Mouse (Mus musculus) cerebellum, adult 8-10 months (tissue): ENCODE measurements at regions not wholly inside any gene's neighbourhood (a gene's known extent, or its start where the extent isn't known, plus 50 kb on each side); places are given as distances from the start of the nearest gene placed in this dataset.

Experiments used
- DNase-seq: peaks from one replicate; pipeline ENCODE4 v3.0.0; 2022

DNA sequence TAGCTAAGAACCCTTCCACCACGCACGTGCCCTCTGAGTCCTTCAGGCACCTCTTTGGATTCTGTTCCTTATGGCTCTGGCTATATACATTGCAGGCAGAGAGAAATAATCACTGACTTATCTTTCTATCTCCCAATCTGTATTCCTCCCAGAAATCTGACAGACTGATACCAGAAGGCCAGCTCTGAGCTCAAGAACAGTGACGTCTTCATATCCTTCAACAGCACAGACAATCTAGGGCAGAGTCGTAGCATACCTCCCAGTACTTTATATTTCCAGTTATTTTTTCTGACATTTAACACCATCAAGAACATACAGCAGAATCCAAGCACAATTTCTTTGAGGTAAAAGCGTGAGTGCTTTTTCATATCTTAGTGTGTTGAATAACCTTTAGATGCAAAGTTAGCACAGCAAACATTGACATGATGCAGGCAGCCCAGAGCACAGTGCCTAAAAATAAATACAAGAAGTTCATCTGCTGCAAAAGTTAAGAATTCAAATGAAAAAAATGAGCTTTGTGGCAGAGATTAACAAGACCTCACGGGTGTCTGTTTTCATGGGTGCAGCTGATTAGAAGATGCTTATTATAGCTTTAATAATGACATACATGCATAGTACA, 358.1 kb upstream of the Satb1 start:
- no peak for DNase-seq

DNA sequence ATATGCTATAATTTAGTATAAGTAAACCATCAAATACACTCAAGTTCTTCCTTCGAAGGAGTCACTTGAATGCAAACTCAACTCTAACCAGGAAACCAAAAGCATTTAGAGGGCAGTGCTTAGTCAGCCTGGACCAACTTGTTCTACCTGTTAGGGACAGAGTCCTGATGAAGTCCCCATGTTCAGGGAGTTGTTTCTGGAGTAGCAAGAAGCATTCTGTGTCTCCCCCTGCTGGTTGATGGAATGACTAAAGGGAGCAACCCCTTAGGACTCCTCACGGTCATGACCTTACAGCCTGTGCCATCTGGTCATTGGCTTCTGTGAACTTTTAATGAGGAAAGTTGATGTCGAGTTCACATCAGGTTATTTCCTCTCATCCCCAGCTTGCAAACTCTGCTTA, 349.6 kb upstream of the Satb1 start:
- no peak for DNase-seq

DNA sequence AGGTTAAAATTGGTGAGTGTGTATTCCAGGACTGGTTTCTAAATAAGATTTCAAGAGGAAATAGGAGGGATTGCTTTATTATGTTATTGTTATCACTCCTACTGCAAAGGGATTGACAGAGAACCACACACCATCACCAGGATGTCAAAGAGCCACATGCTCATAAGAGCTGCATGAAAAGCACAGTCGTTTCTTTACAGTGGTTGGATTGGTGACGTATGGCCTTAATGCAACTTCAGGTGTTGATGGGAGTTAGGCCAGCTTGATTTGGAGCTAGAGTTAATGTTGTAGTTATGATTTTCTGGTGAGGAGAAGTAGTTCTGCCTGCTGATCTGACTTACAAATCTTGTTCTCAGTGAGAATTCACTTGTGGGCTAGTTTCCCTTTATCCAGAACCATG, 344.9 kb upstream of the Satb1 start:
- no peak for DNase-seq

DNA sequence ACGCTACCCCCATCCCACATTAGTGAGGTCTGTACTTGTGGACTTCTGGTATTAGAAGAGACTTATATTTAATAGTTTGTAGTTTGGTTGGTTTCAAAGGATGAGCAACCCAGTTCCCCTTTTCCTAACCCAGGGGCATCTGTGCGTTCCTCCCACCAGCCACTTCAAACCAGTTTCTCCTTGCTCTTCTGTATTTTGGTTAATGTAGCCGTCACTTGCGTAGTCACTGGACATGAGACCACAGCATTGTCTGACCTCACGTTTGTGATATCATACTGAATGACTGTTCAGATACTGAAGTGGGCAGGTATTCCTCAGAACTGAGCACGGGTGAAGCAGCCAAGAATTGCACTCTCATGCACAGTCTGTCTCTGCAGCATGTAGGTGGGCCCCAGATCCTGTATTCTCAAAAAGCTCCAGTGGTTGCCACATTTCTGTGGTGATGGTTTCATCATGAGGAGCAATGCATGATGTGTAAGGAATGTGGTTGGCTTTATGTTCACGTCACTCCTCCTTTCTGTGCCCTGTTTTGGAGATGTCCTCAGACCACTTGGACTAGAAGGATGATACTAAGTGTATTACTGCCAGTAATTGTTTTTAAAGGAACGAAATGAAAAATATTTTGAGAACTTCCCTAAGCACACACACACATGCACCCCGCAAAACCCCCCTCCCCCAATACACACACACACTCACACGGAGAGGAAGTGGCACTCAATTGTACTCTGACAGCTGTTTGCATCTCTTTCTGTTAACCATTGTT, 335.2 kb upstream of the Satb1 start:
- DNase-seq: no peak

DNA sequence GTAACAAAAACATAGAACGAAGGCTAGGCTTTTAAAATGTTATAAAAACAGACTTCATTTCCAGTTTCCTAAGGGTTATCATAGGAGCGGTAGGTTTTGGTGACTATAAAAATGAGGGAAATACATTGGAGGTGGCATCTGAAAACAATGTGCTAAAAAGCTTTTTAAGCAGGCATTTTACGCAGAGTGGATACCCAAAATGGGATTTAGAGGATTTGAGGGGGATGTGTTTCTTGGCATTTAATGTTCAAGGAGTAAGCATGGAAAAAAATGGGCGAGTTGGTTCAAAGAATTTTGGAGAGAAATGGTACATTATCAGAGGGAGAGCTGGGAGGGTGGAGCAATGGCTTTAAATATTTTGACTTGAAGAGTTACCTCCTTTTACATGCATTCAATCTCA, 334.6 kb upstream of the Satb1 start:
- no peak for DNase-seq

DNA sequence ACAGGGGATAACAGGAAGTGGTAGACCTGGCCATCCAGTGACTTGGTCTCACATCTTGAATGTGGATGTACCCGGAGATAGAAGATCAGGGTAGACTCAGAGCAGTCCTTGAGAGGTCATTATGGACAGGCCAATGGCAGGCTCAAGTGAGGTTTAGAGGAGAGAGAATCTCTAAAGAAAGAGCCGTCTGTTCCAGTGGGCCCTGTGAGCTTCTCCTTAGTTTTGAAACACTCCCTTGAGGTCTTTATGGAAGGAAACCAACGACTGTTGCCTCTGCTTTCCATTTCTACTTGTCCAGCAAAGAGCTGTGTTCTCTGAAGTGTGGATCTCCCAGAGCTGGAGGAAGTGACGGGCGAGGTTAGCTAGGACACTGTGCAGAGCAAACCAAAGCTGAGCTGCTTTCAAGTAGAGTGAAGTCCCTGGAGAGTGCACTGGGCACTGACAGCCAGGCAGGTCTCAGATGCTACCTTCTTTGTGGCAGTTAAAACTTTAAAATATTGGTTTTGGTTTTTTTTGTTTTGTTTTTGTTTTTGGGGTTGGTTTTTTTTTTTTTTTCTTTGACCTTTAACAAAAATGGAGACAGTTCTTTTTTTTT, 332.9 kb upstream of the Satb1 start:
- no peak for DNase-seq

DNA sequence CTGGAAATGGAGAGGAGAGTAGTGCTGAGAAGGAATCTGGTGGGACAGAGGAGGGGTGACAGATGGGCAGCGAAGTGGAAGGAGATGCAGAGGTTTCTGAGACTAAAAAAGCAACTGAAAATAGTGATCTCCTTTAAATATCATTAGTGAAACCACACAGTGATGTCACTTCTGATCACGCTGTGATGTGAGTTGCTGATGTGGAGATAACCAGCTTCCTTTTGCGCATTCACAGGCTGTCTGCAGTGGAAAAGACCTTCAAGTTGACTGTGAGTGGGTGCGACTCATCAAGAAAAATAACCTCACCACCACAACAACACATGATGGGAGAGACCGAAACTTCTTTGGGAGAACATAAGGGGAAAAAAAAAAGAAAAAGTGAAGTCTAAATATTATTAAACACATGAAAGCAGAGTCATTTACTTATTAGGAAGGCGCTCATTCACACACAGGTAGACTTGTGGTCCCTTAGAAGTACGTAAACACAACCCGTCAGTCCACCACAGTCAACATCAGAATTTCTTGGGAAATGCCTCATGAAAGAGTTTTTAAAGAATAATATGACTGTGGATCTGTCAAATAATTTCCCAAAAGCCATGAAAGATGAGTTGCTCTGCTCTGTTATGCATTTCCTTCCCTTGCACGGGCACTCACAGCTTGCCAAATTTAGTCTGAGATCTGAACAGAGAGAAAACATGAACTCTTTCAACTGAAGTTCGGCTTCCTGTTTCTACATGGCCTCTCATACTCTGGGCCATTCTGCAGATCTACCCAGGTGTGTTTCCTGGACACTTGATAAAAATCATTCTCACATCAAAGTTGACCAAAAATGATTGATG, 329.7 kb upstream of the Satb1 start:
- DNase-seq: no peak

DNA sequence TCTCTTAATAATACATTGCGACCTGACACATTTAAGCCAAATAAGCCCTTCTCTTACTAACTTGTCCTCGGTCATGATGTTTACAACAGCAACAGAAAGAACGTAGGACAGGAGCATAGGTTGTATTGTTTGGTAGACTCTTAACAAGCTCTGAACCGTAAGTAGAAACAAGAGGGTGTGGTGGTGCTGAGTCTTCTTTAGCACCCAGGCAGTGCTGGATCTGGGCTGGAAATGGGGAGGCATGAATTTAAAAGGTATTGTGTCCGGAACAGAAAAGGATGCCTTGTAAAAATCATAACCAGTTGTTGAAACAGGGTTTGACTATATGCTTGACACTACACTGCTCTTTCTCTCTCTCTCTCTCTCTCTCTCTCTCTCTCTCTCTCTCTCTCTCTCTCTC, 317.4 kb upstream of the Satb1 start:
- no peak for DNase-seq

DNA sequence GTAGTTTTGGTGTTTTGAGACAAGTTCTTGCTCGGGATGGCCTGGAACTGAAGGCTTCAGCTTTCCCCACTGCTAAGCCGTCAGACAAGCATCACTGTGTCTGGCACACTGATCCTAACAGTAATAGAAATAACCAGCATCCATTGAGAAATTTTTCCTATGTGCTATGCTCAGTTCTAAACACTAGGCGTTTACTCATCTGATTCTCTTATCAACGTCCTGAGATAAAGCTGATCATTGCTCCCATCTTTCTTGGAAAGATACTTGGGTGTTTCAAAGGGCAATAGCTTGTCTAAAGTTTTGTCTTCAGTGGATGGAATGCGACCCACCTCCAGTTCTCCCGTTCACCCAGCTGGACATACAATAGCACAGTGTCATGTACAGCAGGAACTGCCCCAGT, 316.7 kb upstream of the Satb1 start:
- DNase-seq: no peak

DNA sequence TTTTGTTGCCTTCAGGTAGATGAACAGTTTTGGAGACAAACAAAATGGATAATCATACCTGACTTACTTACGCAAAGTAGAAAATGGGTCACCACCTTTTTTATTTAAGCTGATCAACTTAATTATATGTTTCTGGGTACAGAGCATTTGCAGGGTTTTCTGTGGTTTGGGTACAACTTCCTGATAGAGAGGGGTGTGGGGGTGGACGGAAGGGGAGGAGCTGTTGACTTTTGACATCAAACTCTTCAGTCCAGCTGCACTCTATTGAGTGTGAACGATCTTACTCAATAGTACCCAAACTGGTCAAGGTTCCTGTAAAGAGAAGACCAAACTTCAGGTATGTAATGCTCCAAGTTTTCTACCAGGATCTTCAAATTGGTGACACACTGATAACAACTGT, 316.0 kb upstream of the Satb1 start:
- no peak for DNase-seq

DNA sequence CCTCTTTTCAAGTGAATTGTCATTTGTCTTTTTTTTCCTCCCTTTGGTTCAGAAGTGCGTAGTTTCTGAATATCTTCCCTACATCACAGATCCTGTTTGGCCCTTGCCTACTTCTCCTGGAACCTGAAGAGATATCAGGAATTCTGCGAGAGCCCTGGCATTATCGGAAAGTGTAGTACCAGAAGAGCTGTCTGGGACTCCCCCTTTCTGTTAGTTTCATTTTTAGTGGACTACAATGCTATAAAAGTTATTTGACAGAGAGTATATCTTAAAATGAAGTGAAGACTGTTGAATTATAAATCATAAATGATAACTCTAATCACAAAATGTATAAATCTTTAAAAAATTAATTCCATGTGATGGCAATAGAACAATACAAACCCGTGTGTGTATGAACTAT, 270.8 kb upstream of the Satb1 start:
- DNase-seq: no peak

DNA sequence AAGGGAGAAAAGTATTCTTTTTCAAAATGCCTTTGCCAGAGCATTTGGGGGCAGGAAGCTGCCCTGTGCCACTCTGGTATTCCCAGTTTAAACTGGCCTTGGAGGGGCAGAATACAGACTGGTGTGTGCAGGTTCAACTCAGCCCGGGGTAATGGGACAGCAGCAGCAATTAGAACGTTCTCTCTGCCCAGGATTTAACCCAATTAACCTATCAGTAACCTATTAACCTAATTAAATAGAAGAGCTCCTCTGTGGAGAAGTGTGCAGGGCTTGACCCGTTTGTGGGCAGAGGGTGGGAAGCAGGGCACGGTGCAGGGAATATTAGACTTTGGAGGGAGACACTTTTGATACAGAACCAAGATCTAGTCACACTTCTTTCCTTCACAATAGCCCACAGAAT, 252.7 kb upstream of the Satb1 start:
- DNase-seq: no peak

DNA sequence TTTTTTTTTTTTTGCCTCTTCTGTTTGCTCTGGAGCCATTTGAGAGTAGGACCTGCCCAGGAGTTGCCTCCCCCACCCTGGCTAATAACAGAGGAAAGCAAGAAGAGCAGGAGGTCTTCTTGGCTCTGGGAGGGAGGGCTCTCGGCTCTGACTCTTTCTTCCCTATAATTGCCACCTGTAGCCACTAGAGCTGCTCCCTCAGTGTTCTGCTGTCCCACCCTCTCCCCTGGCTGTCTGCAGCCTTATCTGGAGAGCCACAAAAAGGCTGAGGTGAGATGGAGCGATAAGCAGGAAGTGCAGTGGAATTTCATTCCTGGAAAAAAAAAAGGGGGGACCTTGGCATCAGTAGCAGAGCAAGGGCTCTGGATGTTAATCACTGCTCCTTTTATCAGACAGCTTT, 251.4 kb upstream of the Satb1 start:
- DNase-seq: no peak

DNA sequence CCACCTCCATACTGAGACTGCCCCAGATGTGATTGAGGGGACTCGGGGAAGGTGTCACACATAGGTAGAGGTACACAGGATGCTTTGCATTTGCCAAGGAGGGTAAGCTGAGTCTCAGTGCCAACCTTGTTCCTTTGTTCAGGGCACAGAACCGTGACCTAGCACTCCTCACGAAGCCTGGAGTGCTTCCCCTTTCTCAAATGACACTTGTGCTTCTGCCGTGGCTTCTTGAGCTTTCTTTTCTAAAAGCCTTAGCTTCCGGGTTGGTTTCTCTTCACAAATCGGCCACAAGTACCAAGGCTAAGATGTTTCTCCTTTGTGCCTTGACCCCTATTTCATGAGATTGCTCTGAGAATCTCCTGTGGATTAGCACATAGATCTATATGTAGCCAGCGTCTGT, 246.2 kb upstream of the Satb1 start:
- no peak for DNase-seq

DNA sequence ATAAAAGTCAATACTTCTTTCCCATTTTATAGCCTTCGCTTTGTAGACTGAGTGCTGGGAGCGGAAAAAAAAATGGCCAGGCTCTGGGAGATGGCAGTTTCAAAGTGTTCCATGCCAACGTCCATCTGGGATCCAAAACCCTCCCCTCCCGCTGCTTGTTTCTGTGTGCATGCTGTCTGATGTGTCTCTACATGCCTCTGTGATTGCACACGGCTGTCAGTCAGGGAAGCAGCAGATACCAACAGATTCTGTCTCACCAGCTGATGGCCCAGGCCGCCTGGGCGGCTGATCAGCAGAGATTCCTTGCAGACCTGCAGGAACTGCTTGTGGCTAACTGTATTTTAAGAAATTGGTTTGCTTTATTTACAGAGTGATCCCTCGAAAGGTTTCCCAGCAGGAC, 245.4 kb upstream of the Satb1 start:
- no peak for DNase-seq

DNA sequence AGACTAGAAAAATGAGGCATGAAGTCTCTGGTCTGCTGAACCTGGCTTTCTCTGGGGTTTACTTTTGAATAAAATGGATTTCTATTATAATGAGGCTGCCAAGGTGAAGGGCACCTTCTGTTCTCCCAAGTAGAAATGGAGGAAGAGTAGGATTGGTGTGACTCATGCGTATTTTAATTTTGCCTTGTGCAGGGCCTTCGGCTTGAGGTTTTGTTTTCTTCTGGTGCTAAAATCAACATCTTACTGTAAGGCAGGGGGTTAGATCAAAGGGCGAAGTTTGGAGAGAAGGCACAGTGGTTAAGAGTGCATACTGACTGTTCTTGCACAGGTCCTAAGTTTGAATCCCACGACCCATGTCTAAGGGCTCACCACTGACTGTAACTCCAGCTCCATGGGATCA, 244.9 kb upstream of the Satb1 start:
- no peak for DNase-seq

DNA sequence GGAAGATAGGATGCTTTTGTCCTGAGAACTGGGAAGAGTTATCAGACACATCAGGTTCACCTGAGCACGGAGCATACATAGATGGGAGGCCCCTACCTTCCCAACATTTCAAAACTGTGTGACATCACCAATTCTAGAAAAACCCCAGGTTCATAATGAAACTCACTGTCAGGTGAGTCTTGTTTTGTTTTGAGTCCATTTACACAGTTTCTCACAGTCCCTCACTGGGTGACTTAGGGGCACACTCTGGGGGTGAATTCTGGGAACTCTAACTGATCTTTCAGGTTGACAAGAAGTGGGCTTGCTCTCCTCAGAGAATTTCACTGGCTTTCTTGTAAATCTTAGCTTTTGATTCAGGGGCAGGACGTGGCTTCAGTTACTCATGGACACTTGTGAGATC, 243.7 kb upstream of the Satb1 start:
- no peak for DNase-seq

DNA sequence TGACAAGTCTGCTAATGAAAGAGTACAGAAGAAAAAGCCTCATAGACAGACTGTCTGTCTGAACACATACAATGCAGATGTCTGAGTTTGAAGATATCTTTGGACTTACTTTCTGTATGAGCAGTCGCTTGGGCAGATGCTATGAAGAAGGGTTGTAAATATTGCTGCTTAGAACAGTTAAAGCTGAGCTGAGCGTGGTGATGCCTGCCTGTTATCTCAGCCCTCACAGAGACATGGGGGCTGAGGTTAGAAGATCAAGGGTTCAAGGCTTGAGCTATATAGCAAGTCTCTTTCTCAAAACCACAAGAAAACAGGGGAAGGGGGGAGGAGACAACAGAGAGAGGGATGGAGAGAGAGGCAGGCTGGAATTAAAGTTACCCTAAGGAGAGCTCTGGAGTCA, 234.6 kb upstream of the Satb1 start:
- DNase-seq: no peak

DNA sequence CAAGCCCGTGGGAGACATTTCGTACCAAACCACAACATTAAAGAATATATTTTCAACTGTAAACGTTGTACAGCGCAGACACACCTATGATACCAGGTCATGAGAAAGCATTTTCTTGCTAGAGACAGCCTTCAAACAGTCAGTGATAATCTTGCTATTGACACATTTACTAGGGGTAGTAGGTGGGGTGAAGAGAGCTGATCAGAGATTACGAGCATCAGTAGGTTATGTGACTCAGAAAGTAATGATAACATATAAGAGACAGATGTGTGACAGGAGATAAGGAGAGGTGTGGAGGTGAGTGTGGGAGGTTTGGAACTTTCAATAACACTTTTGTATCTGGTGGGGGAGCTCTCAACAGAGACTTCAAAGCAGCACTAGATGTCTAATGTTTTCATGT, 231.5 kb upstream of the Satb1 start:
- DNase-seq: no peak

DNA sequence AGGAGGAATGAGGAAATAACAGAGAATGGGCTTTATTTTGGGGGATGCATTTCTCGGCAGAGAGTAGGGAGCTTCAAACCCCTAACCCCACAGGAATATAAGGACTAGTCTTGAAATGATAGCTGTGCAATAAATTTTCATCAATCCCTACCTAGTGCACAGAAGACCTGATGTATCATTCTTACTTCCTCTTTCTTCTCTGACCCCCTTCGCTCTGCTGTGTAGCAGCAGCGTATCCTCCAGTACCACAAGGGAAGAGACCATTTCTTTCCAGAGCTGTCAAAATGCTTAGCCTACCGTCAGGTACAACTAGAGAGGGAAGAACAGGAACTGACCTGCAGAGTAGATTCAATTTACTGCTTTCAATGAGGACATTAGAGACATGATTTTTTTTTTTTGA, 230.0 kb upstream of the Satb1 start:
- DNase-seq: no peak

DNA sequence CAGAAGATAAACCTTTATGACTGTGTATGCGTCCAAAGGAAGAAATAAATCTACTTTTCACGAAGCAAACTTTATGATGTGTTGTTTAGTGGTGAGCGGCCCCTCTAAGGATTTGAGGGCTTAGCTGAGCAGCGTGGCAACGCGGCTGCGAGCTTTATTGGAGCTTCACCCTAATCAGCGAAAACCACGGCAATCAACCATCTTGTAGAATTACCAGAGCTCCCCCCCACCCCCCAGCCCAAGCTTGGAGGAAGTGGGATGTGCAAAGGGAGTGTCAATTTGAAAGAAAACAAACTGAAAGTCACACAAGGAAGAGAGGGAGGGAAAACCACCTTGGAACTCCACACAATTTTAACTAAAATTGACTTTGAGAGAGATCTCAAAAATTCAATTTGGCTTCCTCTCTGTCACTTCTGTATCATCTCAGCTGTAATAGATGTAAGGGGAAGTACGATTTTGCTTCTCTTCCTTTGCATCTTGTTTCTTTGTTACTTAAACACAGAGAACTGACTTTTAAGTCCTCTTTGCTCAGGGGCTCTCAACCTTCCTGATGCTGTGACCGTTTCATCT, 229.1 kb upstream of the Satb1 start:
- DNase-seq: no peak

DNA sequence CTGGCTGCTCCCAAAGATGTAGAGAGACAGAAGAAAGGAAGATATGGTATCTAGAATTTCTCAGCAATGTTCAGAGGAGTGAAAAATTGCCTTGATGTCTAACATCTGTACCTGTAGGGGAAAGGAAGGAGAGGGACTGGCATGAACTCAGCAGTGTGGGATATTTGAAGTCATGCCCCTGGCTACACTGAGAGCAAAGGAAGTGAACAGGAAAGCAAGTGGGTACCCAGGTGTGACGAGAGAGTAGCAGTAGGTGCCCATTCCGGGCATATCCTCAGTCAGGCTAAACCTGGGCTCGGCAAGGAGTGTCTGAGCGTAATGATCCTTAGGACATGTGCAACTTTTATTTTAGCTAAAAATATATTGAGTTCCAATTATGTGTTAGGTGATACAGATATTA, 203.4 kb upstream of the Satb1 start:
- DNase-seq: no peak

DNA sequence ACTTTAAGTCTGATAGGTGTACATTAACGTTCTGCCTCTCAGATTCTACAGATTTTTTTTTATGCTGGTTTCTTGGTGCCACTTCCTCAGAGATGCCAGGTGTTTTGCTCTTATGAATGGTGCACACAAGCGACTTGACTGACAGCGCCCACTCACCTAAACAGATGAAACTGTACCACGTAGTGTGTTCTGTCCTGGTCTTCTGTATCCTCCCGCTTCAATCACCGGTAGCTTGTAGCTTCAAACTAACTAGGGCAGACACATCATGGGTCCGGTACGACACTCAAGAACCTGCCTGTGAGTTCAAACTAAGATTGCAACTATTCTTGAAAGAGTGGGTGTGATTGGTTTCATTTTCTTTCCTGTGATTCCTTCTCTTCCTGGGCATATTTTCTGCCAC, 198.0 kb upstream of the Satb1 start:
- no peak for DNase-seq

DNA sequence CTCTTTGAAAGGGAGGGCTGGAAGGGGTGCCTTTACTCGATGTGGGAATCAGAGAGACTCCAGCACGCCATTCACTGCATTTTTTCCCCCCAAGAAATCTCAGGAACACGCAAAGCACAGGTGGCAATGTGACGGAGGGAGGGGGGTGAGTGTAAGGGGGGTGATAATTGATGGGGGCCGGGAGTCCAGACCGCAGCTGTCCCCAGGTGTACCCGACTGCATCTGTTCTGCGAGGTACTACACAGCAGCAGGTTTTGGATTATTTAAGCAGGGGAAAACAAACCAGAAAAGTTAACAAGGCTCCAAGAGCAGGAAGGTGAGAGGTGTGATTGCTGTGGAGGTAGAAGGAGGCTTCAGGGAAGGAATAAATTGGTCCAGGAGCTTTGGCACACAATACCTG, 153.8 kb upstream of the Satb1 start:
- DNase-seq: no peak
